In genomic region chr14:23741531-23741930, GRCm38 (mm10) we compare ENCODE assay signal across 8 mouse cellular contexts.
"Had no signal": no experiment of that assay in that cellular context is flagged by ENCODE, and none has a peak within 500 bp of the region (broad histone marks: within the 10 kb centered on the region; RNA-seq: fewer than 3 reads in every experiment).

No protein-coding gene starts in this region.

- DNase-seq: lung, embryonic 14.5 days; lung, postnatal 10 days; lung, postnatal 4 days; midbrain, embryonic 14.5 days; right cerebral cortex, postnatal 14 days; thymus, adult 2 months; thymus, postnatal 25 days; thymus, postnatal 4 days had no signal
